In genomic region chr10:43116083-43116927, GRCm38 (mm10) we compare ENCODE assay signal across 23 mouse cellular contexts. TPM values are rescaled to one million over a fixed set of nuclear protein-coding genes. Genes with fewer than 3 reads are reported as not detected.
"Had no signal": no experiment of that assay in that cellular context is flagged by ENCODE, and none has a peak within 500 bp of the region (broad histone marks: within the 10 kb centered on the region; RNA-seq: fewer than 3 reads in every experiment).

No protein-coding gene starts in this region.

- H3K4me2 ChIP-seq: kidney, embryonic 15.5 days; limb, embryonic 12.5 days; liver, embryonic 12.5 days; liver, embryonic 15.5 days; lung, embryonic 15.5 days; midbrain, embryonic 13.5 days had no signal

- H3K27ac ChIP-seq: kidney, embryonic 15.5 days; left cerebral cortex, adult 2 months; limb, embryonic 12.5 days; liver, embryonic 12.5 days; liver, embryonic 15.5 days; lung, embryonic 15.5 days; midbrain, embryonic 10.5 days; midbrain, embryonic 13.5 days had no signal

- DNase-seq: kidney, adult 8-10 months; kidney, postnatal 10 days; kidney, postnatal 36 days; layer of hippocampus, postnatal 36 days; liver; lung, adult 18-20 months; lung, postnatal 10 days; lung, postnatal 36 days; right cerebral cortex, postnatal 25 days; thymus, adult 2 months; thymus, postnatal 14 days; thymus, postnatal 4 days had no signal

- ATAC-seq: liver, embryonic 12.5 days; midbrain, embryonic 13.5 days; midbrain, embryonic 16.5 days had no signal

- H3K27me3 ChIP-seq: kidney, embryonic 15.5 days; limb, embryonic 12.5 days; liver, embryonic 15.5 days; lung, embryonic 15.5 days; midbrain, embryonic 13.5 days had no signal

- H3K9ac ChIP-seq: kidney, embryonic 15.5 days; limb, embryonic 12.5 days; liver, embryonic 12.5 days; liver, embryonic 15.5 days; lung, embryonic 15.5 days; midbrain, embryonic 13.5 days had no signal

- H3K4me1 ChIP-seq: liver, embryonic 15.5 days; lung, embryonic 15.5 days had no signal

- H3K36me3 ChIP-seq: kidney, embryonic 15.5 days; limb, embryonic 12.5 days; liver, embryonic 12.5 days; liver, embryonic 15.5 days; lung, embryonic 15.5 days; midbrain, embryonic 10.5 days; midbrain, embryonic 13.5 days had no signal

- H3K4me3 ChIP-seq: kidney, embryonic 15.5 days; left cerebral cortex, adult 2 months; limb, embryonic 12.5 days; liver, embryonic 12.5 days; liver, embryonic 15.5 days; lung, embryonic 15.5 days; megakaryocyte, embryonic 14.5 days; midbrain, embryonic 10.5 days; midbrain, embryonic 13.5 days had no signal

- H3K9me3 ChIP-seq: kidney, embryonic 15.5 days; limb, embryonic 12.5 days; liver, embryonic 12.5 days; liver, embryonic 15.5 days; lung, embryonic 15.5 days; megakaryocyte, embryonic 14.5 days; midbrain, embryonic 10.5 days; midbrain, embryonic 13.5 days had no signal

RNA-seq across cellular contexts. Expression of gene 9030612E09Rik, which starts 58.2 kb away (rescaled TPM):
- polyA plus RNA-seq: liver, embryonic 12.5 days; liver, embryonic 15.5 days; spleen, adult 2 months had no signal
